Mouse (Mus musculus) kidney, postnatal 0 days (tissue): ENCODE data around the gene Cdca8. TPM values are rescaled to one million over a fixed set of nuclear protein-coding genes. Genes with fewer than 3 reads are reported as not detected.

Experiments
- ATAC-seq: fragments of 200-750 bp; cut with Nextera tagmentation; replicated peaks from 2 replicates; pipeline ENCODE4 v1.8.0; 2017; ENCODE audit warnings: low read depth, moderate number of reproducible peaks, moderate TSS enrichment, moderate library complexity; ENCODE audit not compliant: low FRiP score
- DNase-seq: peaks from one replicate; pipeline ENCODE4 v3.0.0-alpha.2; 2016; ENCODE audit warnings: low spot score
- H3K27ac ChIP-seq: fragments of 300-500 bp; sonication (generic); 2 replicates; pipeline ENCODE4 v1.5.1; 2014; ENCODE audit warnings: mild to moderate bottlenecking
- H3K27me3 ChIP-seq: fragments of 300-500 bp; sonication (generic); 2 replicates; pipeline ENCODE4 v1.6.1; 2014; ENCODE audit warnings: low read length, mixed read lengths; ENCODE audit not compliant: insufficient read depth
- H3K36me3 ChIP-seq: fragments of 300-500 bp; sonication (generic); 2 replicates; pipeline ENCODE4 v1.6.1; 2014; ENCODE audit warnings: low read length, mixed read lengths; ENCODE audit not compliant: insufficient read depth
- H3K4me1 ChIP-seq: fragments of 300-500 bp; sonication (generic); replicated peaks from 2 replicates; pipeline ENCODE4 v1.6.1; 2014; ENCODE audit warnings: antibody characterized with exemption, low read length, mixed read lengths; ENCODE audit not compliant: insufficient read depth
- H3K4me2 ChIP-seq: fragments of 300-500 bp; sonication (generic); 2 replicates; pipeline ENCODE4 v1.6.1; 2014; ENCODE audit warnings: mild to moderate bottlenecking, low read length, moderate library complexity, mixed read lengths
- H3K4me3 ChIP-seq: fragments of 300-500 bp; sonication (generic); replicated peaks from 2 replicates; pipeline ENCODE4 v1.5.1; 2014; ENCODE audit warnings: low read depth, low read length
- H3K9ac ChIP-seq: fragments of 300-500 bp; sonication (generic); 2 replicates; pipeline ENCODE4 v1.6.1; 2014; ENCODE audit warnings: low read depth, low read length
- H3K9me3 ChIP-seq: fragments of 300-500 bp; sonication (generic); replicated peaks from 2 replicates; pipeline ENCODE4 v1.6.1; 2016; ENCODE audit warnings: low read length, inconsistent platforms, mixed read lengths
- CTCF ChIP-seq: IDR thresholded peaks from 2 replicates; pipeline ENCODE4 v1.5.1; 2016; ENCODE audit warnings: antibody characterized with exemption, low read depth, mild to moderate bottlenecking, moderate library complexity
- WGBS: fragments of 180-500 bp; shearing (Covaris S2); extraction: QIAGEN DNeasy Blood & Tissue Kit; methylation state at CpG from one replicate; pipeline ENCODE4 v1.1.7; 2014; 5-methylcytosine and 5-hydroxymethylcytosine counted together
- polyA plus RNA-seq: library from polyadenylated mRNA; unstranded; fragments of >200 nt; fragmentation: Nextera tagmentation; extraction: Ambion mirVana; gene quantifications from 2 replicates; pipeline ENCODE4 v1.2.1, GENCODE M21; 2015

The Cdca8 gene
- polyA plus RNA-seq, 1 experiment from 2014 or later, result 42.8 TPM

GRCm38 (mm10) chr4:124959062-124959461 lies 20.0 kb upstream of the Cdca8 start:
- H3K4me3 ChIP-seq, result no peak overlapping the region
- H3K36me3 ChIP-seq, result no peaks in the 10 kb centered on the region
- H3K9me3 ChIP-seq, result no peaks in the 10 kb centered on the region
- no peak overlapping the region for H3K4me2 ChIP-seq
- TF ChIP-seq CTCF, result no peak
- H3K27ac ChIP-seq, result peak overlapping the region; percentile 66; the same call in 1 of the 2 replicates
- H3K9ac ChIP-seq, result no peak overlapping the region
- no peaks in the 10 kb centered on the region for H3K27me3 ChIP-seq
- WGBS, result 14% methylated on average over 11 of the region's 11 CpGs
- 0 out of 2 replicates have a peak, but pooled peaks have one; percentile 21 for ATAC-seq
- H3K4me1 ChIP-seq, result peaks cover 5% of the 10 kb centered on the region; the same call in 1 of the 2 replicates
- peak; percentile 87 for DNase-seq

DNA sequence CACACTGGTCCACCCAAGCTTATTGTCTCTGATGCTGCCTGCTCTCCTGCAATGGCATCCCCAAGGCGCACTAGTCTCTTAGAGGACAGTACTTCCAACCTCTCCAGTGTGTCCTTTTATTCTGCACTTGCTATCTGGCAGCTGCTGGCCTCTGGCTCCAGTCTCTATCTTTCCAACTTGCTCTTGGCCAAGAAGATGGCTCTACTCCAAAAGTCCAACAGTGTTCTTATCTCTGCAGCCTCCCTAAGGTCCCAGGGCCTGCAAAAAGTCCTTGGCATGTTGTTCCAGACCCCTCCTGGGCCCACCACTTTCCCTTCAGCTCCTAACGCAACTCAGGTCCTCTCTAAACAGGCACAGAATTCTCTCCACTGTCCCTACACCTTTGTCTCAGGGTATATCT lies 18.2 kb upstream of the Cdca8 start:
- ATAC-seq (no peak), DNase-seq (no peak)
- no peak overlapping the region for H3K9ac ChIP-seq
- H3K27me3 ChIP-seq, result no peaks in the 10 kb centered on the region
- no peak overlapping the region for H3K4me2 ChIP-seq
- H3K4me3 ChIP-seq, result no peak overlapping the region
- 88% methylated on average over 2 of the region's 2 CpGs for WGBS
- no peak overlapping the region for H3K27ac ChIP-seq
- no peaks in the 10 kb centered on the region for H3K36me3 ChIP-seq
- TF ChIP-seq CTCF, result no peak
- peaks cover 5% of the 10 kb centered on the region; the same call in 1 of the 2 replicates for H3K4me1 ChIP-seq
- no peaks in the 10 kb centered on the region for H3K9me3 ChIP-seq

DNA sequence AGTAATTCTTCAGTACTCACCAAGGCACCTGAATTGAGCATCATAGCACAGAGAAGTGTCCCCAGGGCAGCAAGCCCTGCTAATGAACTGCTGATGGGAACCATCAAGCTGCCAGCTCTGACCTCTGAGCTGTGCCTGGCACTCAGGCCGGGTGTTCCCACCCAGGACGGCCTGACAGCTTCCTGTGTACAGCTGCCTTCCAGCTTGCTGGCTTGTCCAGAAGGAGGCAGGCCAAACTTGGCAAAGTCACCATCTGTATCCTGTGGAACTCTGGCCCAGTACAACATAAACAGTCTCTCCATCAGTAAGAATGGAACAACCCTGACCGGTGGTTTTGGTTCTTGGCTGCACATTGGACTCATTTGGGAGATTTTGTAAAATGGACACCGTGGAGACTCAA lies 14.4 kb upstream of the Cdca8 start:
- Histone ChIP-seq H3K27me3 (no peaks in the 10 kb centered on the region), H3K4me2 (no peak overlapping the region), H3K36me3 (no peaks in the 10 kb centered on the region), H3K9ac (no peak overlapping the region), H3K4me3 (no peak overlapping the region), H3K9me3 (no peaks in the 10 kb centered on the region), H3K4me1 (0 out of 2 replicates have a peak, but pooled peaks cover 9% of the 10 kb centered on the region), H3K27ac (no peak overlapping the region)
- ATAC-seq (no peak), DNase-seq (no peak)
- 52% methylated on average over 4 of the region's 4 CpGs for WGBS
- TF ChIP-seq CTCF, result peak; percentile 22; the same call in 1 of the 2 replicates

- DNase-seq (no peak), ATAC-seq (no peak)
- Histone ChIP-seq H3K4me1 (0 out of 2 replicates have a peak, but pooled peaks cover 9% of the 10 kb centered on the region), H3K4me2 (peak overlapping the region; percentile 23; the same call in 1 of the 2 replicates), H3K27me3 (no peaks in the 10 kb centered on the region), H3K9me3 (no peaks in the 10 kb centered on the region), H3K9ac (no peak overlapping the region), H3K4me3 (no peak overlapping the region), H3K27ac (no peak overlapping the region), H3K36me3 (no peaks in the 10 kb centered on the region)
- WGBS, result 16% methylated on average over 10 of the region's 10 CpGs
- TF ChIP-seq CTCF, result no peak
Measured at GRCm38 (mm10) chr4:124951036-124951433, 11.9 kb upstream of the Cdca8 start.

- no peak overlapping the region for H3K4me3 ChIP-seq
- no peaks in the 10 kb centered on the region for H3K27me3 ChIP-seq
- ATAC-seq (peak; percentile 65; the same call in 1 of the 2 replicates), DNase-seq (peak; percentile 89)
- H3K9me3 ChIP-seq, result no peaks in the 10 kb centered on the region
- H3K27ac ChIP-seq, result 0 out of 2 replicates have a peak overlapping the region, but pooled peaks have one; percentile 31
- 0 out of 2 replicates have a peak, but pooled peaks have one; percentile 5 for TF ChIP-seq CTCF
- H3K9ac ChIP-seq, result no peak overlapping the region
- peak overlapping the region; percentile 23; the same call in 1 of the 2 replicates for H3K4me2 ChIP-seq
- H3K4me1 ChIP-seq, result 0 out of 2 replicates have a peak, but pooled peaks cover 9% of the 10 kb centered on the region
- WGBS, result 21% methylated on average over 21 of the region's 21 CpGs
- H3K36me3 ChIP-seq, result no peaks in the 10 kb centered on the region
Measured at GRCm38 (mm10) chr4:124950181-124951035, 11.3 kb upstream of the Cdca8 start.

- Histone ChIP-seq H3K9ac (no peak overlapping the region), H3K4me1 (0 out of 2 replicates have a peak, but pooled peaks cover 9% of the 10 kb centered on the region), H3K36me3 (no peaks in the 10 kb centered on the region), H3K27me3 (no peaks in the 10 kb centered on the region), H3K9me3 (no peaks in the 10 kb centered on the region), H3K4me3 (no peak overlapping the region), H3K27ac (no peak overlapping the region), H3K4me2 (no peak overlapping the region)
- ATAC-seq (no peak), DNase-seq (no peak)
- TF ChIP-seq CTCF, result no peak
- WGBS, result 88% methylated on average over 3 of the region's 3 CpGs
Measured at GRCm38 (mm10) chr4:124949488-124949887, 10.4 kb upstream of the Cdca8 start.
